Mouse (Mus musculus) layer of hippocampus, postnatal 36 days (tissue): ENCODE data around the gene Rnd2. TPM values are rescaled to one million over a fixed set of nuclear protein-coding genes. Genes with fewer than 3 reads are reported as not detected.

ENCODE experiments used
- microRNA-seq, 2 experiments: library from miRNA; unstranded; fragments of <30 nt; microRNA quantifications; one replicate each; pipeline ENCODE4 v1.2.0; 2021
- total RNA-seq, 2 experiments: library from RNA; stranded (reverse); gene quantifications; 2 replicates each; pipeline ENCODE4 v1.2.3; 2021

Rnd2 gene
- total RNA-seq, 2 experiments from 2014 or later = 123 TPM

Small RNA genes lying within 50 kb of the gene (microRNA-seq; reads per million reads assigned to microRNA genes)
- gene Mir6929 = 0 to 0.42 reads per million in 2 experiments

Other genes with a start within 250 kb of the Rnd2 start
- 10 to 100 TPM; 65.9 to 77.2 TPM for gene Ezh1, start 238.5 kb upstream of the Rnd2 start, total RNA-seq
- gene Ramp2, start 219.0 kb upstream of the Rnd2 start, total RNA-seq = 10 to 100 TPM; 63.7 to 68.0 TPM
- gene Vps25, start 211.3 kb upstream of the Rnd2 start, total RNA-seq = 10 to 100 TPM; 63.0 to 66.0 TPM
- 1 to 10 TPM; 6.4 to 8.3 TPM for gene Wnk4, start 204.4 kb upstream of the Rnd2 start, total RNA-seq
- under 1 TPM; 0.58 to 0.67 TPM for gene Cntd1, start 186.0 kb upstream of the Rnd2 start, total RNA-seq
- gene Coa3, start 185.9 kb upstream of the Rnd2 start, total RNA-seq = 100 to 1,000 TPM in 1 of 2 experiments, 10 to 100 TPM in 1; 96.7 to 113 TPM
- gene Becn1, start 162.7 kb upstream of the Rnd2 start, total RNA-seq = 100 to 1,000 TPM; 217 to 238 TPM
- gene Psme3, start 148.8 kb upstream of the Rnd2 start, total RNA-seq = 100 to 1,000 TPM; 121 to 122 TPM
- 1 to 10 TPM; 8.4 to 9.7 TPM for gene Aoc2, start 139.9 kb upstream of the Rnd2 start, total RNA-seq
- 1 to 10 TPM in 1 of 2 experiments, under 1 TPM in 1; 0.62 to 1.4 TPM for gene Aoc3, start 134.4 kb upstream of the Rnd2 start, total RNA-seq
- gene G6pc, start 97.4 kb upstream of the Rnd2 start, total RNA-seq = not detected
- 10 to 100 TPM; 41.4 to 43.7 TPM for gene Aarsd1, start 47.4 kb upstream of the Rnd2 start, total RNA-seq
- 1 to 10 TPM; 7.1 to 8.8 TPM for gene Gm27029, start 40.2 kb upstream of the Rnd2 start, total RNA-seq
- gene Rundc1, start 39.9 kb upstream of the Rnd2 start, total RNA-seq = 10 to 100 TPM; 34.8 to 36.3 TPM
- 1 to 10 TPM; 1.7 to 2.0 TPM for gene Ptges3l, start 39.7 kb upstream of the Rnd2 start, total RNA-seq
- gene Rpl27, start 22.7 kb upstream of the Rnd2 start, total RNA-seq = 10 to 100 TPM; 28.5 to 39.7 TPM
- 1 to 10 TPM; 2.5 to 3.1 TPM for gene Ifi35, start 16.6 kb upstream of the Rnd2 start, total RNA-seq
- gene Vat1, start 1.2 kb downstream of the Rnd2 start, total RNA-seq = 10 to 100 TPM; 28.0 to 28.2 TPM
- 1 to 10 TPM in 1 of 2 experiments, under 1 TPM in 1; 0.96 to 1.6 TPM for gene Brca1, start 87.0 kb downstream of the Rnd2 start, total RNA-seq
- 100 to 1,000 TPM; 142 to 194 TPM for gene Nbr1, start 87.2 kb downstream of the Rnd2 start, total RNA-seq
- 1 to 10 TPM; 1.3 to 2.7 TPM for gene Tmem106a, start 117.2 kb downstream of the Rnd2 start, total RNA-seq
- gene Gm11634, start 134.3 kb downstream of the Rnd2 start, total RNA-seq = not detected
- 1 to 10 TPM; 6.7 to 9.4 TPM for gene Rdm1, start 162.2 kb downstream of the Rnd2 start, total RNA-seq
- gene Arl4d, start 200.5 kb downstream of the Rnd2 start, total RNA-seq = 10 to 100 TPM; 12.9 to 13.8 TPM